Mouse (Mus musculus) forebrain, embryonic 12.5 days (tissue): ENCODE measurements at regions not wholly inside any gene's neighbourhood (a gene's known extent, or its start where the extent isn't known, plus 50 kb on each side); places are given as distances from the start of the nearest gene placed in this dataset.

Source experiments
- ATAC-seq: fragments of 200-750 bp; cut with Nextera tagmentation; 2 replicates; pipeline ENCODE4 v1.8.0; 2017; ENCODE audit warnings: moderate TSS enrichment; ENCODE audit not compliant: low FRiP score
- H3K27ac ChIP-seq: fragments of 300-500 bp; sonication (generic); 2 replicates; pipeline ENCODE4 v1.5.1; 2016; ENCODE audit warnings: mild to moderate bottlenecking
- H3K27me3 ChIP-seq: fragments of 300-500 bp; sonication (generic); 2 replicates; pipeline ENCODE4 v1.6.1; 2016; ENCODE audit warnings: mild to moderate bottlenecking
- H3K36me3 ChIP-seq: fragments of 300-500 bp; sonication (generic); replicated peaks from 2 replicates; pipeline ENCODE4 v1.6.1; 2016; ENCODE audit warnings: mild to moderate bottlenecking
- H3K4me1 ChIP-seq: fragments of 300-500 bp; sonication (generic); 2 replicates; pipeline ENCODE4 v1.6.1; 2016
- H3K4me2 ChIP-seq: fragments of 300-500 bp; sonication (generic); 2 replicates; pipeline ENCODE4 v1.6.1; 2016; ENCODE audit warnings: mild to moderate bottlenecking, moderate library complexity
- H3K4me3 ChIP-seq: fragments of 300-500 bp; sonication (generic); replicated peaks from 2 replicates; pipeline ENCODE4 v1.5.1; 2016; ENCODE audit warnings: mild to moderate bottlenecking
- H3K9ac ChIP-seq: fragments of 300-500 bp; sonication (generic); 2 replicates; pipeline ENCODE4 v1.6.1; 2016; ENCODE audit warnings: mild to moderate bottlenecking
- H3K9me3 ChIP-seq: fragments of 300-500 bp; sonication (generic); 2 replicates; pipeline ENCODE4 v1.6.1; 2016
- WGBS: fragments of 180-500 bp; shearing (Covaris S2); methylation state at CpG from one replicate; pipeline ENCODE4 v1.1.7; 2016; 5-methylcytosine and 5-hydroxymethylcytosine counted together

DNA sequence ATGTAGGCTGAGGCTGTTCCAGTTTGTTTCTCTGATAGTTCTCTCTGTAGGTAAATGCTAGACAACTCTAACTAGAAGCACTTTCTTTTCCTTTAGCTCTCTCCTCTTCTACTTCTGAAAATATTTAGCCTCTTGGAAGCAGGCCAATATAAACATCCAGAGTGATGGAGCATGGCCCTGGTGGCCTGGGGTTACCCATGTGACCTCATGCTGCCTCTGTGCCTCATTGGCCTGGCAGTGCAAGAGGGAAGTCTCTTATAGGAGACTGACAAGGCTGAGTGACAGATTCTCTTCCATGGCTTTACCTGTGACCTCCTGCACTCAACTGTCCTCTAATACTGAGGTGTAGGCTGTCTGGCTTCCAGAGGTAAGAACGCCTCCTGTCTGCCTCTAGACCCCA lies 71.2 kb upstream of the Adamts9 start:
- no peak overlapping the region for H3K4me2 ChIP-seq
- WGBS: 70% methylated on average over 1 of the region's 1 CpGs
- H3K9ac ChIP-seq: no peak overlapping the region
- no peak overlapping the region for H3K27ac ChIP-seq
- H3K27me3 ChIP-seq: no peaks in the 10 kb centered on the region; the same call in 1 of the 2 replicates
- no peaks in the 10 kb centered on the region for H3K9me3 ChIP-seq
- H3K4me3 ChIP-seq: no peak overlapping the region
- H3K36me3 ChIP-seq: no peaks in the 10 kb centered on the region
- ATAC-seq: no peak
- no peaks in the 10 kb centered on the region for H3K4me1 ChIP-seq

DNA sequence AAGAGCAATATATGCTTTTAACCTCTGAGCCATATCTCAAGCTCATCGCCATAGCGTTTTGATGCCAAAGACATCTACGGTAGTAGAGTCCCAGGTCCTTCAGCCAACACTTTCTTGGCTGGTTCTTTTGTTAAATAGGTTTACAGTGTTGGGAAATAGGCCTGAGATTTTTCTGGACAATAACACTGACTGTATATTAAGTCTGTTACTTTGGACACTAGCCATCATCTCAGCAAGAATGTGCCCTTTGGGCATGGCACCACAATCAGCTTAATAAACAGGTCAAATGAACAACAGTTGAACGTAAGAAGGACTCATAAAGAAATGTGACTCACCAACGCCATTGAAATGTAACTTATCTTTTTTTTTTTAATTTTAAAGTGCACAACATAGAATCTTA lies 68.6 kb upstream of the Adamts9 start:
- no peaks in the 10 kb centered on the region for H3K9me3 ChIP-seq
- no peaks in the 10 kb centered on the region; the same call in 1 of the 2 replicates for H3K27me3 ChIP-seq
- 90% methylated on average over 5 of the region's 5 CpGs for WGBS
- H3K4me1 ChIP-seq: no peaks in the 10 kb centered on the region
- no peaks in the 10 kb centered on the region for H3K36me3 ChIP-seq
- H3K4me3 ChIP-seq: no peak overlapping the region
- no peak for ATAC-seq
- H3K27ac ChIP-seq: no peak overlapping the region
- H3K9ac ChIP-seq: no peak overlapping the region
- H3K4me2 ChIP-seq: no peak overlapping the region

DNA sequence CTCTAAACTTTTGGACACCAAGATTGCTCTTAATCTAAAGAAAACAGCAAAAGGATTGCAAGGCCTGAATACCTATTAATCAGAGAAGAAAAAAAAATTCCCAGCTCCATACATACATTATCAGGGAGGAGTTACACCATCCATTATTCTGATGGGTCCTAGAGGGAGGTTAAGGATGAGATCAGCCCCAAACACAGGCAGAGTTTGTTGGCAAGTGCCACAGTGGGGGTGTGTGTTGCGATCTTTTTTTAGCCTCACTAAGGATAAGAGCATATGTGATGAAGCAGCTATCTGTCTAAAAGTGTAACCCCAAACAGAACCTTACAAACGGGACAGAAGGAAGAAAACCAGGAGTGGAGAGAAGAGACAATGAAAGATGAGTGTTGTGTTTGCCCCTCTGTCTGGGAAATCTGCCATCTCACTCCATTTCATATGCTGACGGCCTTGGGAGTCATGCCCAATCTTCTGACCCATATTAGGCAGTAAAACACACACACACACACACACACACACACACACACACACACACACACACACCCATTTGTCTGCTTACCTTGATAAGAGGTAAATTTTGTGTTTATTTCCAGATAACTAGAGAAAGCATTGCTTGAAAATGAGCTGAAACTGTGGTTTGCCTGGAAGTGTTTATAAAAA lies 61.4 kb upstream of the Adamts9 start:
- Histone ChIP-seq H3K9ac (no peak overlapping the region), H3K4me3 (no peak overlapping the region), H3K36me3 (no peaks in the 10 kb centered on the region), H3K4me2 (no peak overlapping the region), H3K27ac (no peak overlapping the region), H3K9me3 (no peaks in the 10 kb centered on the region), H3K27me3 (no peaks in the 10 kb centered on the region), H3K4me1 (no peaks in the 10 kb centered on the region)
- ATAC-seq: no peak
- WGBS: 84% methylated on average over 3 of the region's 3 CpGs

GRCm38 (mm10) chr6:93003812-93004211 lies 60.5 kb upstream of the Adamts9 start:
- no peak overlapping the region for H3K27ac ChIP-seq
- no peak overlapping the region for H3K4me2 ChIP-seq
- H3K9me3 ChIP-seq: no peaks in the 10 kb centered on the region
- 93% methylated on average over 5 of the region's 5 CpGs for WGBS
- H3K4me3 ChIP-seq: no peak overlapping the region
- no peak overlapping the region for H3K9ac ChIP-seq
- H3K27me3 ChIP-seq: no peaks in the 10 kb centered on the region
- H3K4me1 ChIP-seq: no peaks in the 10 kb centered on the region
- H3K36me3 ChIP-seq: no peaks in the 10 kb centered on the region
- ATAC-seq: no peak

DNA sequence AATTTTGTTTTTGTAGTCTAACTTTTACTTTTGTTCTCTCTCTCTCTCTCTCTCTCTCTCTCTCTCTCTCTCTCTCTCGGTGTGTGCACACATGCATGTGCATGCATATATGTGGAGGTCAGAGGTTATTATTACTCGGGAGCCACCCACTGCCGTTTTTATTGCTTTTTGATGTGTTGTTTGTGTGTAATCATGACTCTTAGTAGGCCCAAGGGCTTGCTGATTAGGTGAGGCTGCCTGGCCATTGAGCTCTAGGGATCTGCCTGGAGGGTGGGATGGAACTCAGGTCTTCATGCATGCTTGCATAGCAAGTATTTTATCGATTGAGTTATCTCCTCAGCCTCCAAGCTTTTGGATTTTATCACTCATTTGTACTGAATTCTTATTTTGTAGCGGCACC lies 50.4 kb upstream of the Adamts9 start:
- Histone ChIP-seq H3K27me3 (no peaks in the 10 kb centered on the region), H3K9ac (no peak overlapping the region), H3K27ac (no peak overlapping the region), H3K4me2 (no peak overlapping the region), H3K36me3 (no peaks in the 10 kb centered on the region), H3K4me1 (no peaks in the 10 kb centered on the region), H3K9me3 (no peaks in the 10 kb centered on the region), H3K4me3 (no peak overlapping the region)
- 90% methylated on average over 5 of the region's 5 CpGs for WGBS
- no peak for ATAC-seq
